Mouse (Mus musculus) CH12.LX (cell line): ENCODE data around the gene Pcmt1. TPM values are rescaled to one million over a fixed set of nuclear protein-coding genes. Genes with fewer than 3 reads are reported as not detected.
"Not testable (repeated sequence)": the region's sequence is repeated elsewhere in the genome, so short reads cannot be mapped to it uniquely, and the experiment has no call there.

ENCODE experiments used
- DNase-seq: peaks from one replicate; pipeline ENCODE4 v3.0.0-alpha.2; 2013; ENCODE audit errors: extremely low read depth
- H3K27ac ChIP-seq: 2 replicates; pipeline ENCODE4 v1.5.1; 2012; ENCODE audit warnings: low read depth, mild to moderate bottlenecking, control low read depth, moderate library complexity; ENCODE audit not compliant: insufficient read depth
- H3K27me3 ChIP-seq: replicated peaks from 2 replicates; pipeline ENCODE3; 2012; ENCODE audit warnings: inconsistent platforms
- H3K36me3 ChIP-seq, 2 experiments: replicated peaks in 1 of 2; 2 replicates each; pipeline versions ENCODE3 to v1.6.1; 2012; ENCODE audit warnings: inconsistent platforms in 1 of 2, low read length in 1 of 2, mild to moderate bottlenecking in 1 of 2, mixed read lengths in 1 of 2, moderate library complexity in 1 of 2; ENCODE audit not compliant: control insufficient read depth in 1 of 2, insufficient read depth in 1 of 2
- H3K4me1 ChIP-seq, 2 experiments: 2 replicates each; pipeline ENCODE4 v1.6.1; 2012; ENCODE audit warnings: inconsistent platforms in 1 of 2, moderate library complexity in 1 of 2; ENCODE audit not compliant: insufficient read depth in 2 of 2, control insufficient read depth in 1 of 2
- H3K4me2 ChIP-seq: 2 replicates; pipeline ENCODE4 v1.6.1; 2012; ENCODE audit warnings: low read depth, mild to moderate bottlenecking, control low read depth; ENCODE audit not compliant: poor library complexity, insufficient read depth, severe bottlenecking
- H3K4me3 ChIP-seq, 3 experiments: fragments of 150-350 bp in 1 of 3; sonication (generic) in 1 of 3; replicated peaks in 1 of 3; 2 replicates each; pipeline versions ENCODE3 to v1.5.1; 2011 to 2012; ENCODE audit warnings: low read depth in 2 of 3, low read length in 2 of 3, mild to moderate bottlenecking in 2 of 3, moderate library complexity in 2 of 3, control low read depth in 1 of 3, improper control_type of control experiment in 1 of 3, inconsistent platforms in 1 of 3, mixed read lengths in 1 of 3; ENCODE audit not compliant: poor library complexity in 1 of 3
- H3K79me2 ChIP-seq: replicated peaks from 2 replicates; pipeline ENCODE4 v1.6.1; 2012; ENCODE audit warnings: mild to moderate bottlenecking, moderate library complexity; ENCODE audit not compliant: control insufficient read depth, poor library complexity, insufficient read depth, severe bottlenecking; ENCODE audit errors: extremely low read depth
- H3K9ac ChIP-seq: 2 replicates; pipeline ENCODE4 v1.6.1; 2012; ENCODE audit warnings: low read depth, mild to moderate bottlenecking, control low read depth, moderate library complexity; ENCODE audit not compliant: insufficient read depth
- H3K9me3 ChIP-seq: replicated peaks from 2 replicates; pipeline ENCODE3; 2012; ENCODE audit warnings: low read length, inconsistent platforms, mixed read lengths
- BHLHE40 ChIP-seq: IDR thresholded peaks from 2 replicates; pipeline ENCODE4 v1.6.1; 2011; ENCODE audit warnings: mild to moderate bottlenecking, low read depth, low read length, improper control_type of control experiment
- E2F4 ChIP-seq: IDR thresholded peaks from 2 replicates; pipeline ENCODE4 v1.6.1; 2011; ENCODE audit warnings: low read depth, low read length, improper control_type of control experiment; ENCODE audit not compliant: insufficient replicate concordance
- ELF1 ChIP-seq: IDR thresholded peaks from 2 replicates; pipeline ENCODE4 v1.6.1; 2014; ENCODE audit warnings: low read depth, mild to moderate bottlenecking, inconsistent platforms, low read length, improper control_type of control experiment
- HCFC1 ChIP-seq: IDR thresholded peaks from 2 replicates; pipeline ENCODE4 v1.6.1; 2012; ENCODE audit warnings: low read depth, mild to moderate bottlenecking, inconsistent platforms, low read length, improper control_type of control experiment
- IRF4 ChIP-seq: IDR thresholded peaks from 2 replicates; pipeline ENCODE4 v1.6.1; 2014; ENCODE audit warnings: low read depth, mild to moderate bottlenecking, inconsistent platforms, low read length, improper control_type of control experiment
- JUND ChIP-seq: conservative IDR thresholded peaks from 2 replicates; pipeline ENCODE4 v1.6.1; 2011; ENCODE audit warnings: low read depth, low read length, improper control_type of control experiment
- MAX ChIP-seq: IDR thresholded peaks from 2 replicates; pipeline ENCODE4 v1.6.1; 2011; ENCODE audit warnings: low read length, improper control_type of control experiment
- MAZ ChIP-seq: IDR thresholded peaks from 2 replicates; pipeline ENCODE4 v1.6.1; 2012; ENCODE audit warnings: low read depth, mild to moderate bottlenecking, inconsistent platforms, low read length, improper control_type of control experiment, moderate library complexity
- MEF2A ChIP-seq: IDR thresholded peaks from 2 replicates; pipeline ENCODE4 v1.6.1; 2014; ENCODE audit warnings: low read depth, mild to moderate bottlenecking, inconsistent platforms, low read length, improper control_type of control experiment, borderline replicate concordance
- MYC ChIP-seq: IDR thresholded peaks from 2 replicates; pipeline ENCODE4 v1.6.1; 2011; ENCODE audit warnings: low read depth, mild to moderate bottlenecking, improper control_type of control experiment, low read length
- NELFE ChIP-seq: IDR thresholded peaks from 2 replicates; pipeline ENCODE4 v1.6.1; 2011; ENCODE audit warnings: low read depth, low read length, improper control_type of control experiment
- NRF1 ChIP-seq: IDR thresholded peaks from 2 replicates; pipeline ENCODE4 v1.6.1; 2014; ENCODE audit warnings: low read depth, mild to moderate bottlenecking, inconsistent platforms, low read length, improper control_type of control experiment, moderate library complexity
- PAX5 ChIP-seq: IDR thresholded peaks from 2 replicates; pipeline ENCODE4 v1.6.1; 2012; ENCODE audit warnings: low read length, inconsistent platforms, mixed read lengths
- POLR2A ChIP-seq: IDR thresholded peaks from 2 replicates; pipeline ENCODE4 v1.6.1; 2011; ENCODE audit warnings: low read depth, mild to moderate bottlenecking, improper control_type of control experiment, low read length
- SIN3A ChIP-seq: IDR thresholded peaks from 2 replicates; pipeline ENCODE4 v1.6.1; 2012; ENCODE audit warnings: low read length, improper control_type of control experiment, inconsistent platforms
- TCF12 ChIP-seq: IDR thresholded peaks from 2 replicates; pipeline ENCODE4 v1.6.1; 2014; ENCODE audit warnings: low read depth, mild to moderate bottlenecking, inconsistent platforms, low read length, improper control_type of control experiment
- ZKSCAN1 ChIP-seq: IDR thresholded peaks from 2 replicates; pipeline ENCODE4 v1.6.1; 2012; ENCODE audit warnings: low read depth, inconsistent platforms, low read length, improper control_type of control experiment, borderline replicate concordance
- dilution Hi-C: fragments of 300-500 bp; cut with MboI; formaldehyde crosslinking; loops from 2 replicates; pipeline ENCODE4 v1.14.3; 2020; ENCODE audit warnings: low sequenced_read_pairs; ENCODE audit not compliant: extremely low pct_unique_long_range_greater_than_20kb, extremely low pct_ligation_motif_present
- in situ Hi-C: fragments of 300-500 bp; cut with MboI; formaldehyde crosslinking; loops from 3 replicates; pipeline ENCODE4 v1.14.3; 2019; ENCODE audit warnings: low sequenced_read_pairs, low pct_ligation_motif_present, low pct_unique_long_range_greater_than_20kb, mixed read lengths
- polyA plus RNA-seq: library from polyadenylated mRNA; unstranded; fragments of >175 nt; gene quantifications from 2 replicates; pipeline ENCODE4 v1.2.1, GENCODE M21; 2012; ENCODE audit warnings: low read depth; ENCODE audit not compliant: insufficient read length
- total RNA-seq, 2 experiments: library from RNA; depleted of rRNA; stranded (reverse); fragments of 300-350 nt in 1 of 2; fragments of >200 nt in 1 of 2; gene quantifications; 2 replicates each; pipeline ENCODE4 v1.2.3; 2012 to 2014

The Pcmt1 gene
- total and polyA plus RNA-seq, 3 experiments, result 44.4 to 62.2 (median 56.5) TPM

DNA sequence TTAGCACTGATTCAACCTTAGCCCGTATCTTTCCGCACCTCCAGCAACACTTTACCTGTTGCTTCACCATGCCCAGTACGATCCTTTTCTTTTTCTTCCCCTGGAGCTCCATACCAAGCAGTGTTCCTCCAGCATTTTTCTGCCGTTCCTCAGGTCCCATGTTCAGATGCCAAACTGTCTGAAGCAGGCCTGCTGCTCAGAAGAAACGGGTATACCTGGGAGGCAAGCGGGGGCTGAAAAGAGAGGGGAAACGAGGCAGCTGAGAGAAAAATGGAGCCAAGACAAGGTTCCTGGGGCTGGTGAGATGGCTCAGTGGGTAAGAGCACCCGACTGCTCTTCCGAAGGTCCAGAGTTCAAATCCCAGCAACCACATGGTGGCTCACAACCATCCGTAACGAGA lies 63.8 kb downstream of the Pcmt1 start:
- H3K27me3 ChIP-seq, H3K9me3 ChIP-seq, H3K27ac ChIP-seq, in situ Hi-C loops, H3K4me1 ChIP-seq, H3K36me3 ChIP-seq, H3K4me2 ChIP-seq, H3K9ac ChIP-seq, H3K4me3 ChIP-seq, H3K79me2 ChIP-seq, dilution Hi-C loops, DNase-seq: not testable (repeated sequence)

DNA sequence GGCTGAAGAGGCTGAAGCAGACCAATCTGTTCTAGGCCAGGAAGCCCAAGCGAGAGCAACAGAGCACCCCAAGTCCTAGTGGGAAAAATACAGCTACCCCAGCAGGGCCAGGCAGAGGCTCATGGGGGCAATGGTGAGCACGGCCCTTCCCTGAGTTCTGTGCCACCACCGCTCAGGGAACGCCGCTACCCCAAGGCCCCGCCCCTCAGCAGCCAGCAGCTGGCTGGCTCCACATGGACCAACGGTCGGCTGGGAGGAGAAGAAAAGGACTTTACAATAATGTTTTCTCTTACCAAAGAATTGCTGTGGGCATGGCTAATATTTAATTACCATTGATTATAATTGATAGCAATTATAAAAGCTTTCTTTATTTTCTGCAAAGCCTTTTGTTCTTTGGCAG lies 66.1 kb downstream of the Pcmt1 start:
- H3K27ac ChIP-seq, result no peak overlapping the region
- peaks cover 2 to 15% of the 10 kb centered on the region in 2 experiments for H3K36me3 ChIP-seq
- H3K9me3 ChIP-seq, result no peaks in the 10 kb centered on the region
- H3K4me3 ChIP-seq, result no peak overlapping the region
- dilution Hi-C loops, result no loop called here
- no peaks in the 10 kb centered on the region for H3K4me1 ChIP-seq
- H3K79me2 ChIP-seq, result no peaks in the 10 kb centered on the region
- H3K9ac ChIP-seq, result no peak overlapping the region
- no peak for DNase-seq
- in situ Hi-C loops, result no loop called here
- TF ChIP-seq MAX (no peak), BHLHE40 (no peak), E2F4 (no peak), ZKSCAN1 (no peak), TCF12 (no peak), IRF4 (no peak), NELFE (no peak), SIN3A (no peak), HCFC1 (no peak), ELF1 (no peak), JUND (no peak), MEF2A (no peak), MAZ (no peak), POLR2A (no peak), PAX5 (no peak), MYC (no peak), NRF1 (no peak)
- TF ChIP-seq, all 38 proteins: peak for 0
- Histone ChIP-seq H3K27me3 (no peaks in the 10 kb centered on the region), H3K4me2 (no peak overlapping the region)

DNA sequence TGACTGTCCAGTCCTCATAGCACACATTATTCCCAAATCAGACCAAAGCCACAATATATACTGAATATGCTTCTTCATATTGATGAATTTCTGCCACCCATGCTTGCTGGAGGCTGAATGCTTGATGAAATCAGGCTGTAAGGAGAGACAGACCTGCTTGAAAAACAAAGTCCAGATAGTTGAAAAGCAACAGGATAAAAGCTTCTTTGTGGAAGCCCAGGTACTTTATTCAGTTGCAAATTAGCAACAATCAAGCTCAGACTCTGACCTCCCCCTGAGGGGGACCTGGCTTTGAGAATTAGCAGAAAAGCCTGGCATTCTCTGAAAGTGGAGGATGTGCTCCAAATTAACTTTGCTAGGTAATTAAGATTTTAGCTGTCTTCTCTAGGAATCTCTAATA lies 68.7 kb downstream of the Pcmt1 start:
- H3K27ac ChIP-seq, H3K4me2 ChIP-seq, H3K27me3 ChIP-seq, dilution Hi-C loops, H3K79me2 ChIP-seq, H3K9me3 ChIP-seq, H3K9ac ChIP-seq, in situ Hi-C loops, H3K4me3 ChIP-seq, H3K4me1 ChIP-seq, DNase-seq: not testable (repeated sequence)
- peaks cover 5 to 25% of the 10 kb centered on the region in 2 experiments for H3K36me3 ChIP-seq
